Mouse (Mus musculus) forelimb bud, embryonic 11.5 days (tissue): Measurements from ENCODE around the gene Zfp868.
A peak's percentile ranks its signal among the peaks of the same experiment; 100 is the strongest.
"Not testable (repeated sequence)": the region's sequence is repeated elsewhere in the genome, so short reads cannot be mapped to it uniquely, and the experiment has no call there.

ENCODE experiments used
- DNase-seq: peaks from one replicate; pipeline ENCODE4 v3.0.0-alpha.2; 2012; ENCODE audit warnings: low read depth, low spot score

Gene Zfp868

GRCm38 (mm10) chr8:69625095-69625789 lies at the start of gene Zfp868:
Gene Zfp868, minus strand, starts transcription at chr8:69625548.
- peak; percentile 97 for DNase-seq

- DNase-seq, result not testable (repeated sequence)
These were observed 39.7 kb upstream of the Zfp868 start for GRCm38 (mm10) chr8:69665051-69665450.

GRCm38 (mm10) chr8:69661294-69661693 lies 35.9 kb upstream of the Zfp868 start:
- DNase-seq, result no peak

- peak; percentile 94 for DNase-seq
These were observed 29.1 kb upstream of the Zfp868 start, which contains the start of gene Zfp964 for GRCm38 (mm10) chr8:69654358-69654981. Gene Zfp964, plus strand, starts transcription at chr8:69654479.

GRCm38 (mm10) chr8:69653808-69654357 lies 28.5 kb upstream of the Zfp868 start:
- DNase-seq, result no peak

GRCm38 (mm10) chr8:69618078-69618477 lies 7.3 kb downstream of the Zfp868 start:
- no peak for DNase-seq

- DNase-seq, result no peak
These were observed 10.7 kb downstream of the Zfp868 start for GRCm38 (mm10) chr8:69614687-69615086.

- DNase-seq, result not testable (repeated sequence)
These were observed 27.8 kb downstream of the Zfp868 start for GRCm38 (mm10) chr8:69597598-69597997.

GRCm38 (mm10) chr8:69584611-69585202 lies 40.6 kb downstream of the Zfp868 start:
- DNase-seq, result peak; percentile 37

- DNase-seq, result not testable (repeated sequence)
These were observed 41.1 kb downstream of the Zfp868 start for GRCm38 (mm10) chr8:69584201-69584600.
